Mouse (Mus musculus) natural killer cell, adult 2 months (primary cell): ENCODE measurements around the gene 1700014D04Rik.
A peak's percentile ranks its signal among the peaks of the same experiment; 100 is the strongest.
"Not testable (repeated sequence)": the region's sequence is repeated elsewhere in the genome, so short reads cannot be mapped to it uniquely, and the experiment has no call there.

ENCODE experiments used
- DNase-seq, 2 experiments: peaks; one replicate each; pipeline ENCODE4 v3.0.0; 2022; ENCODE audit warnings: low spot score in 2 of 2

The 1700014D04Rik gene

DNA sequence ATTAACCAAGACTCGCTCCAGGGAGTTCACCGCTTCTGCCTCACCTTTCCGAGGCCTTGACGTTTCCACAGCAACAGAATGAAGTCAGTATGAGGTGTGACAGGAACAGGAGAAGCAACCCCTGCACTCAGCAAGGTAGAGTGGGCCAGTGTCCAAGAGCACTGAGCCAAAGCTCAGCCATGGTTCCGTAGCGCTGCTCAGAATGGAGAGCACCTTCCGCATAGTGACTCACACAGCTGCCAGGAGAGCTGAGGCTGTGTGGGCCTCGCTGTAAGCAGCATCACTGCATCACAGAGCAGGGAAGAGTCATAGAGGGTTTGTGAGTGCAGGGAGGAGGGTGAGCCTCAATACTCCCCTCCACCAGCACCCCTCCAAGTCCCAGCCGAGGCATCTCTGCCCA lies at the start of gene 1700014D04Rik:
Gene 1700014D04Rik, minus strand, starts transcription at position 42 of the 400 bp plus-strand sequence.
- no peak for DNase-seq

DNA sequence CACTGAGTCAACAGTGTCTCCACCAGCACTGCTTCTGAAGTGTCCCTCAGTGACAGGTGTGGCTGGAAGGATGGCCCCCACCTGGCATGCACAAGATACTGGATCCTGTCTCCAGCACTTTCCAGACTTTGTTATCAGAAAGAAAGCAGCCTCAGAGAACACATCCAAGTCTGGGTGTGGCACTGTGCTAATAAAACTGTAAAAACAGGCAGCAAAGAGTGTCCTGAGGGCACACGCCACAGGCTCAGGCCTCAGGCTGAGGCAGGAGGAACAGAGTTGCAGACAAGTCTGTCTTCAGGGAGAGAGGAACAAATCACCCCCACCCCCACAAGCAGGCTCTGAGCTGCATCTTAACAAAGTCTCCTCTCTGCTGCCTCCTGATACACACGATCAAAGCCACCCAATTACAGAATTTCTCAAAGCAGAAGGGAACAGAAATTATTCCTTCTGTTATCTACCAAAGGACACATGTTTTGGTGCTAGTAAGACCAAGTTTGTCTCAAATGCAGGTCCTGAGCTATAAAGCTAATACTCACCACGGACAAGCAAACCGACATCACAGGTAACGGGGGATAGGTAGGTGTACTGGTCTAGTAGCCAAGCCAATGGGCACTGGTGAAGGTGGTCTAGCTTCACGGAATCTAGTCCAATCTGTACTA lies 49.4 kb upstream of the 1700014D04Rik start:
- no peak for DNase-seq

DNA sequence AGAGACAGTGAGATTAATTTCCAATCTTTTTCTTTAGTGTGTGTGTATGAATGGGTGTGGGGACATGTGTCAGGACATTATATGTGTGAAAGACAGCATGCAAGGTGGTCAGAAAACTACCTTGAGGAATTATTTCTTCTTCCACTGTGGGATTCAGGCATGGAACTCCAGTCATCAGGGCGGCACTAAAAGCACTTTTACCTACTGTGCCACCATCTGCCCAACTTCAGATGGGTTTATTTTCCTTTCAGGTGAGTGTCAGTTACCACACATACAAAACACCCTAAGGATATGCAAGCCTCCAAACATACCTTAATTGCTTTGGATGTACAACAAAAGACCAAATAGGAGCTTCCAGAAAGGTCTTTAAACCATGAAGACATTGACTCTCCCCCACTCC lies 48.2 kb upstream of the 1700014D04Rik start:
- no peak for DNase-seq

DNA sequence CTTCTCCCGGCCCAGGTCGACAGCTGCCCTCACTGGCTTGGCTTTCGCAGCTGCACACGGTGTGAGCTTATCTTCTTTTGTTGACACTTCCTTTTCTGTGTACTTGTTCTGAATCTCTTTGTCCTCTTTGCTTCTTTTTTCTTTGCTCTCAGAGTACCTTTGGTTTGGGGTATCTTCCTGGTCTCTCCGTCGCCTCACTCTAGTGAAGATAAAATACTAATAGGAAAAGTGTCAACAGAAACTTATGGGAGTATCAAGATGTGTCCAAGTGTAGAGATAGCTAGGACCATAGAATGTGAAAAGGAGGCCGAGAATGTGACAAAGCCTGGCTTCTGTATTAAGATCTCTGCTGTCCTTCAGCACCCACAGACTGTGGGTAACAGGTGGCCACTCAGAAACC lies 35.6 kb upstream of the 1700014D04Rik start, which contains the start of gene Gm49354:
Gene Gm49354, minus strand, starts transcription at position 101 of the 400 bp plus-strand sequence.
- DNase-seq: peak in 1 of 2 experiments; percentile 18

DNA sequence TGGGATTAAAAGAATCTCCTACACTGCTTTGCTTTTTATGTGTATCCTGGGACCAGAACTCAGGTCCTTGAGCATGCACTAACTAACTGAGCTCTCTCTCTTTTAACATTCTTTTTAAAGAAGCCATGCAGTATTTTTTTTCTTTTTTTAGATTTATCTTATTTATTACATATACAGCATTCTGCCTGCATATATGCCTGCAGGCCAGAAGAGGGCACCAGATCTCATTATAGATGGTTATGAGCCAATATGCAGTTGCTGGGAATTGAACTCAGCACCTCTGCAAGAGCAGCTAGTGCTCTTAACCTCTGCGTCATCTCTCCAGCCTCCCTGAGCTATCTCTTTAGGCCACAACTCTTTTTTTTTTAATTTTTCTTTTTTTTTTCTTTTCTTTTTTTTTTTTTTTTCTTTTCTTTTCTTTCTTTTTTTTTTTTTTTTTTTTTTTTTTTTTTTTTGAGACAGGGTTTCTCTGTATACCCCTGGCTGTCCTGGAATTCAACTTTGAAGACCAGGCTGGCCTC lies 33.3 kb upstream of the 1700014D04Rik start:
- not testable (repeated sequence) for DNase-seq

DNA sequence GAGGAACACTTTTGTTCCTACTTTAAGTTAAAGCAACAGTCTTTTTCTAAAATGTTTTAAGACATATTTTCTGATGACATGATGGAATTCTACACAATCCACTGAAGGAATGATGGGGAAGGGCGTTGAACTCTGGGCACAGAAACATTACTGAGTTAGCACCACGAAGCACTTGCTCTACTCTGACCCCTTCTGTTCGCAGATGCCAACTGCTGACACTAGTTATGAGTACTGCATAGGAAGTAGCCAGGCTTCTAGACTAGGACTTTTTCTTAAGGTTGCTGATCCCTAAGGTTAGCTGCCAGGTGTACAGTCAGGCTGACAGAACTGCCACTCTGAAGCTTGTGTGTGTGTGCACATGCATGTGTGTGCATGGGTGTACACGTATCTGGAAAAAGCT lies 32.7 kb upstream of the 1700014D04Rik start:
- DNase-seq: no peak

DNA sequence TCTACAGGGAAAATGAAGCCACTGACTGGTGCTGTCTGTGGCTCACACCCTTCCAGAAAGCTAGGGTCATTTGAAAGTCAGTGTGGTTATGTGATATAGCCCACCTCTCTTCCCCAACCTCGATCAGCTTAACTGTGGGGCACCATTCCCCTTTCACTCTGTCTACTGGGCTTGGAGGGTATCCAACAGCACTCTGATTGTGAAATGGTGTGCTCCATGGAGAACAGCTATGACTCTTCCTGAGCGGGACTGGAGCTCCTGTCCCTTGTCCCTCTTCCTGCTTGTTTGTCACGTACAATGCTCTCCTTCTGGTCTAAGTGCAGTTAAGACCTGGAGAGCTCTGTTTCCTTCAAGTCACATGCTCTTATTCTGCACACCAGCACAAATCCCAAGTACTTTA lies 28.6 kb upstream of the 1700014D04Rik start:
- DNase-seq: no peak

DNA sequence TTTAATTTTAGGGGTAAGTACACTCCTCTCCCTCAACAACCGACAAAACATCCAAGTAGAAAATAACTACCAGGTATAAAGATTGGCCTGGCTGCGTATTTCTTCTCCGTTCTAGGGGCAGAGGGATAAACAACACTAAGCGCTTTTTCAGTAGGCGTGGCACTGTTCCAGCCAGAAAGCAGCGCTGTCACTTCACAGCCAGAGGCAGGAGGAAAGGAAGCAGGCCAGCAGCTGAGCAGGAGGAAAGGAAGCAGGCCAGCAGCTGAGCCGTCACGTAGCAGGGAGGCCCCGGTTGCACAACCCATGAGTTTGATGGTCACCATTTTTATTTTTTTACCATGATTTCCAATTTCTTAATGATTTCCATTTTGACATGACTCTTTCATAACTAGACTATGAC lies 24.7 kb upstream of the 1700014D04Rik start:
- peak; percentile 33 to 45 for DNase-seq

DNA sequence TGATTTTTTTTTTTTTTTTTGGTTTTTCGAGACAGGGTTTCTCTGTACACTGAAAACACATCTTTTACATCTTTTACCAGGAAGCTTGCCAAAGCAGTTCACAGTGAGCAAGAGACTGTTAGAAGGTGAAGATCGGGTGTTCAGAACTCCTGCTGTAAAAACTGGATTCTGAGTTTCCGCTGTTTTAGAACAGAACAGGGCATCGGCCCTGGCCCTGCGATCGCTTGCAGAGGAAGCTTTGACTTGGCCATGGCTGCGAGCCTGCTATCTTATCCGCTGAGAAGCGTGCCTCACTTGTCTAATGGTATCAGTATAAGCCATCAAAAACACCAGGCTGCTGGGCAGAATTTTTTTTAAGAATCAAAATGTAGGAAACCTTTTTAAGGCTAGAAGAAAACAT lies 24.3 kb upstream of the 1700014D04Rik start:
- DNase-seq: no peak

DNA sequence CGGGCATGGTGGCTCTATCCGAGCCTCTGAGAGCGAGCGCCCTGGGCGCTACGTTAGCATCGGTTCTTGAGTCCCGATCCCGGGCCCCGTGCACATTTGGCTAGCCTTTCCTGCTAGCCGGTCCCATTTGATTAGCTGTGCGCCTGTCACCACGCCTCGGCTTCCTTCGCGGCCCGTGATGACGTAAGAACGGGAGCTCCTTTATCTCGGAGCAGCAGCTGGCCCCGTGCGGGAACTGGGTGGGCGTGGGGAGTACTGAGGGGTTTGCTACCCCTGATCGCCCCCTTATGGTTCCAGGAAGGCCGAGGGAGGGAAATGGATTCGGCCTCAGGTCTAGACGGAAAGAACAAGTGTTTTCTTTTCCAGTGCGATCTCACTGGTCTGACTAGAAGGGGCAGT lies 23.6 kb upstream of the 1700014D04Rik start:
- peak; percentile 82 to 84 for DNase-seq

DNA sequence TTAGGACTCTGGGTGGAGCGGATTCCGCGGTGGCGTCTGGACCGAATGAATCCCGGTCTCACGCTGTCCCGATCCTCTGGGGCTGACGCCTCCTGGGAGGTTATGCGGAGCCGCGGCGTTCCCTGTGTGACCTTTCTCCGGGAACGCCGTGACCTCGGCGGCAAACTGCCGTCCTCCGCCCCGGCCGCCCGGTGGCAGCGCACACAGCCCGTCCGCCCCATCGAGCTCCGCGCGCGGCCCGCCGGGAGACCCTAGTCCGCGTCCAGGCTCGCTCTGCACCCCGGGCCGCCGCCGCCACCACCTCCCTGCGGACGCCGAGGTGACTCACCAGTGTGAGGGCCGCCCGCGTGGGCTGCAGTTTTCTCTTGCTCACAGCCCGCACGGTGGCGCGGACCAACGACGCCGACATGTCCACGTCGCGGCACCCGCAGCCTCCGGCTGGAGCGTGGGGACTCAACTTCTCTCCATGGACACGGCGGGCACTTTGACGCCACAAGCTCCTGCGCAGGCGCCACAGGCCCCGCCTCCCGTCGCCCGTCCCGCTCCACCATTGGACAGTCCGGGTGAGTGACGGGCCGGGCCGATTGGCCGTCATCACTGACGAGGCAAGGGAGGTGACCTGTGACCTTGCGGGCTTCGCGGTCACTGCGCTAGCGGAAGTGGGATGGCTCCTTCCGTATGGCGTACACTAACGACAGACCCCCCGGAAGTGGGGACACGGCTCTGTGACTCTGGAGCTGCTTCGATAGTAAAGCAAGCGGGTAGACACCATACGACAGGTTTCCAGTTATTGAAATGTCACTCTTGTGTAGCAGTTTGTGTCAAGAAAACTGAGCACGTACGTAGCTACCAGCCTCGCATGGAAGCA lies 23.0 kb upstream of the 1700014D04Rik start, which contains the start of gene Isca1:
Gene Isca1, minus strand, starts transcription at position 515 of the 868 bp plus-strand sequence.
- DNase-seq: peak; percentile 99

DNA sequence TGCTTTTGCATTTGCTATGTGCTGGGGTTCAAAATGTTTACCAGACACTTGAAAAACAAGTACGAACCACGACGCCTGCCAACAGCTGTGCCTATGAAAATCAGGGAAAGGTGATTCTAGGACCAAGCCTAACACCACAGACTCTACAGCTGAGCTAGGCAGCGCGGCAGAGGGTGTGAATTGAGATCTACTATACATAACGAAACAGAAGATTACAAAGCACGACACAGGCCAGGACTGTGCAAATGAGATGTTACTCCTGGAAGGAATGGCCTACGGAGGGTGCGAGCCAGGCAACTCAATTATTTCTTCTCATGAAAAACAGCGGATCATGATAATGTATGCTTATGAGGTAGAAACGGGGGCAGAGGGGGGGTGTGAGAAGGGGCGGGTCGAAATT lies 22.0 kb upstream of the 1700014D04Rik start:
- no peak for DNase-seq

DNA sequence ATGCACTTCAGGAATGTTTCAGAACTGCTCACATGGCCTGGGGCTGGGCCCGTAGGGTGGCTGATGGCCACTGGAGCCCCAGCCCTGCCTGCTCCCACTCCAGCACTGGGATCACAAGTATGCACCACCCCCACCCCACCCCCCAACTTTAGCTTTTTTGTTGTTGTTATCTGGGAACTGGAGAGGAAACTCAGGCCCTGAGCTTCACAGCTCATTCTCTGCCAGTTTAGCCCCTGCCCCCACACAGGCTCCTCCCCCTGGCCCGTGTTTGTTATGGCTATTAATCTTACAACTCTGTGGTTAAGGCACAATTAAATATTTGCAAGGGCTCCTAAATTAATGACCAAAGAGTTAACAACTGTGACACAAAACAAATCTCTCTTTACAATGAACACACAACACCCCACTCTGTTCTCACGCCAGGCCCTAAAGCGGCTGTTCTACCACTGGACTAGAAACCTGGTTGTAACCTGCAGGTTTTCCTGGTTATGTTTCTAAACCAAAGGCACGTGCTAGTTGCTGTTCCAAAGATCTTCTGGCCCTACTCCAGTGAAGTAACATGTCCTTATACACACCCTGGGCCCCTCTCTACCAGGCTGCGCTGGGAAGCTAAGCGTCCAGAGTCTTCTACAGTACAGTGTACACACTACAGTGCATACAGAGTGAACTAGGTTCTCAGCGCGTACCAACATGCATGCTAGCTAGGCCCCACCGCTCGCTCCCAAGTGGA lies 20.4 kb upstream of the 1700014D04Rik start:
- DNase-seq: no peak

DNA sequence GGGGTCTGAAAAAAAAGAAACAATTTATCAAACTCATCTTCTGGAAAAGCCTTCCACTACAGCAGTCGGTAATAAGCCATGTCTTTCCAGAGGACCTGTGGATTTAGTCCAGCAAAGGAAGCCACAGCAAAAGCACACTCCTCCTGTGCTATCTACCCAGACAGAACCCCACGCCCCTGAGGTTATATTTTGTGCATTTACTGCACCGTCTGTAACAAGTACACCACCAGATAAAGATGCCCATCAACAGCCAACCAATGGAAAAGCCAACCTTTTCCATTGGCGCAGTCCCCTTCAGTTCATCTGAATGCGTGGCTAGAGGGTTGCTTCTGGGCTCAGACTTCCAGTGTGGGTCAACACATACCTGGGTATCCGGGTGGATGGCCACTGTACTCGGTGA lies 16.2 kb upstream of the 1700014D04Rik start:
- DNase-seq: no peak

DNA sequence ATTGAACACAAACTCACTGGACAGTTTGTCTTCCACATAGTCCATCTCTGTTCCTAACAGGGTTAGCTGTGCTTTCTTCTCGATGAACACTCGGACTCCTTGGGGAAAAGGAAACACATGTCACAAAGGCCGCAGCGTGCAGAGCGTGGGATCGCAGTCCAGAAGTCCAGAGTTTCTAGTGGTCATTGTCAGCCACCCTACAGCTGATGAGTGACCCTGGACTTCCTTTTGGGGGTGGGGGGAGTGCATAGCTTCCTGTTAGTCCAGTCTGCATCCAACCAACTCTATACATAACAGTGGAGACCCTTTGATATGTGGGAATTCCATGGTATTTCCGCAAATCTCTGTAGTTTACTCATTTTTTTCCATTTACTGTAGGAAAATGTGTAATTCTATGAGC lies 10.4 kb upstream of the 1700014D04Rik start:
- DNase-seq: peak in 1 of 2 experiments; percentile 10

DNA sequence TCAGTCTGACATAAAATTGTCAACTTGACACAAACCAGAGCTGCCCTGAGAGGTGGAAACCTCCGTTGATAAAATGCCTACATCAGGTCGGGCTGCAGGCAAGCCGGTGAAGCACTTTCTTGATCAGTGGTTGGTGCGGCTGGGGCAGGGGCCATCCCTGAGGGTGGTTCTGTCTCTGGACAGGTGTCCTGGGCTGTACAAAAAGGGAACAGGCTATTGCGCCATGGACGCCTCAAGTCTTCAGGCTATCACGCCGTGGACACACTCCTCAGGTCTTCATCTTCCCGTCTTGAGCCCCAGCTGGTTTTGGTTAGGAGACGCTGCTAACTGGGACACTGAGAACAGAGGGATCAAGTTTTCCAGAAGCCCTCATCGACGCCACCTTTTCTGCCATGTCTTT lies 3.8 kb upstream of the 1700014D04Rik start:
- DNase-seq: no peak

DNA sequence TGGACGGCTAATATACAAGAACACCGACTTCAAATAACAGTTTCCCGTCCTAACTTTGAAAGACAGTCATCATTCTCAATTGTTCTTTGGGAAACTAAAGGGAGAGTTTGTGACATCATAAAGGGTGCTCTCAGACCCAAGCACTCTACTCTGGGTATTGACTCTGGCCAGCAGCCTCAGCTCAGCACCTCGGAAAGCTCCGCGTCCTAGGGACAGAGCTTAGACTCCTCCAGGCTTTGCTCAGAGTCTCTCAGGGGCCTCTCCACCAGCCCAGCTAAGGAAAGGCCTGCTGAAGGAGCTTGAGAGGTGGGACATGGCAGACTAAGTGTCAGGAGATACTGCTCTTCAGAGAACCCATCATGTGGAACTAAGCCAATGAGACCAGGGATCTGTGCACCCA lies 388 bp downstream of the 1700014D04Rik start:
- DNase-seq: no peak

DNA sequence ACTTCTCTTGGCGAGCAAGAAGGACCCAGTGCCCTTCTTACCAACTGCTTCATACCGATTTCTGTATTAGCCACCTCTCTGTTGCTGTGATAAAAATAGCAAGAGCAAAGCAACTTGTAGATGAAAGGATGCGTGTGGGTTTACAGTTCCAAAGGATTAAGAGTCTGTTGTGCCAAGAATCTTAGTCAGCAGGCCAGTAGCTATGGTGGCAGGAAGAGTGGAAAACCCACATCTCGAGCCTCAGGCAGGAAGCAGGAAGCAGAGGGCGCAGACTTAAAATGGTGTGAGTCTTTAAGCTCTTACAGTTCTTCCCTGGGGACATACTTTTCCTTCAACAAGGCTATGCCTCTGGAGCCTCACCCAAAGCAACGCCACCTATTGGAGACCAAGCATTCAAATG lies 1.1 kb downstream of the 1700014D04Rik start:
- no peak for DNase-seq

DNA sequence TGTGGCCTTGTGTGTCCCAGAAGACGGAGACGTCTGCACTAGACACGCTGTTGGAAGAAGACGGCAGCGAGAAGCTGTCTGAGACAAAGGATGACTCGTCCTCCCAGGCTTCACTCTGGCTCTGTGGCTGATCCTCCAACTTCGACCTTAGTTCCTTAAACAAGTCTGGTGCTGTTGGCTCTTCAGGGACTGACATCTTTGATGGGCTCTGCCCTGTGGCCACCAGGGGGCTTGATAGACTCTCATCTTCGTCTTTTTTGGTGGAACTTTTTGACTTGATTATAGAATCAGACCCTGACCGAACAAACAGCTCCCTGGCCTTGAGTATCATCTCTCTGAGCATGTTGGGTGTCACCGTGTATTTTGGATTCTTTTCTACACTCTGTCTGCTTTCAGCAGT lies 4.9 kb downstream of the 1700014D04Rik start:
- peak in 1 of 2 experiments; percentile 12 for DNase-seq

DNA sequence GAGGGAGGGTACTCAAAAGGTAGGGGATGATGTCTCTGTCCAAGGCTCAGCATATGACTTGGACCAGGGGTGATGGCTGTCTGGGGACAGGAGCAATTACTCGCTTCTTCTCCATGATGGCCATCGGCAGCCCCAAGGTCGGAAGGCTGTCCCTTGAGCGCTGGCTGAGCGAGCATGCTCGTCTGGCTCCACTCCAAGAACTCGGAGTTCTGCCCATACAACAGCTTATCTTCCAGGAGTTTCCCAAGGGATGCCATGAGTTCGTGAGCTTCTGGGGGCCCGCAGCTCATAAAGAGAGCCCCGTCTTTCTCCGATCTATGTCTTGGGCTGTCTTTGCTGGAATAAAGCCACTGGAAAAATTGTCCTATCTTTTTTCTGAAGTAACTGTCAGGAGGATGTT lies 5.5 kb downstream of the 1700014D04Rik start:
- no peak for DNase-seq

DNA sequence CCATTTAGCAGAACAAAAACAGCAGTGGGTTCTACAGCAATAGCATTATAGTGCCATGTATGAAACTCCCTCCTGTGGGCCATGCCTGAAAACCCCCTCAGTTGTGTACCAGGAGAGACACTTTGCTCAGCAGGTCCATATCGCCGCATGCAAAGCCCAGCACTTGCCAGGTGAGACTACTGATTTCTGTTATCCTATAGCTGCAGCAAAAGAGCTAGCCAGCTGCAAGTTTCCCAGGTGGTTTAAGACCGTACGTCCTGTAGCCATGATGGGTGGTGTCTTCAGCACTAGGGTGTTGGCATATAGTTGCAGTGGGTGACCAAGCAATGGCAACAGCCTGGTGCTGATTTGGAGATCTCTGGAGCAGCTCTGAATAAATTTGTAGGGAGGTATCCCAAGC lies 7.2 kb downstream of the 1700014D04Rik start:
- no peak for DNase-seq

DNA sequence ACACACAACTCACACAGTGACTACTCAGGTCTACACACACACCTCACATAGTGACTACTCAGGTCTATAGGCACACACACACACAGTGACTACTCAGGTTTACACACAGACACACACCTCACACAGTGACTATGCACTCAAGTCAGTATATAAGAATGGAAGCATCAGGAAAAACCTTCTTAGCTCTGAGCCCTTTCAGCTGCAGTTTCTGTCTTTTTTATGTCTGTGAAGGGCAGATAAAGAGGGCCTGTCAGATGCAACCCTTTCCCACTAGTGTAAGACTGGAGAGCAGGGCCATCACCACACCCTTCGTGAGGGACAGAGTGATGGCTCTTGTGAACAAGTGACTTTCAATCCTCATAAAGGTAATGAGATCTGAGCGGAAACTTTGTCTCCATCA lies 8.1 kb downstream of the 1700014D04Rik start:
- DNase-seq: no peak
